Mouse (Mus musculus): Measurements from ENCODE around the gene Minpp1.

DNA sequence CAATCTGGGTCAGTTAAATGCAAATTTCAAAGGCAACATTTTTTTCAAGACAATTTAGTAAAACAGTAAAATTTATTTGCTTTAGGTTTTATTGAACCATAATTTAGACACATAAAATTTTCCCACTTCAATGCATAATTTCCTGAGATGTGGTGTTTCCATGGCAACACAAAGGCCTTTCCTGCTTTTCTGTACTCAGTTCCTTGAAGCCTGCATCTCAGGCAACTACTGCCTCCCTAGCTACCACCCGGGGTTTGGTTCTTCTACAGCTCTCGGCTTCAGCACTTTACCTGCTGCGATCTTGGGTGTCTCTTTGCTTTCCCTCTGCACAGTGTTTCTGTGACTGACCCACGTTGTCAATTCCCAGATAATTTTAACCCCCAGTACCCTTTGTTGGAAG is 33.3 kb upstream of the Minpp1 start:
- TF ChIP-seq POLR2A (IDR thresholded peaks at IDR 0.05; ENCODE audit: insufficient read length, low read depth): no peak
- no peak for TF ChIP-seq TCF12 (IDR thresholded peaks at IDR 0.05; ENCODE audit: insufficient read depth, poor library complexity, severe bottlenecking)
- TF ChIP-seq MYOD1 (IDR thresholded peaks at IDR 0.05; ENCODE audit: control insufficient read depth in 1 of 3, insufficient read length in 2 of 3, low read depth in 2 of 3): no peak
- no peak for TF ChIP-seq USF1 (IDR thresholded peaks at IDR 0.05; ENCODE audit: low read depth)
- TF ChIP-seq CEBPB (IDR thresholded peaks at IDR 0.05; ENCODE audit: insufficient read depth, poor library complexity, severe bottlenecking): no peak
- TF ChIP-seq TCF3 (IDR thresholded peaks at IDR 0.05; ENCODE audit: insufficient read length, low read depth): no peak
- TF ChIP-seq MAX (IDR thresholded peaks at IDR 0.05; ENCODE audit: low read depth): no peak
- TF ChIP-seq POLR2AphosphoS2 (IDR thresholded peaks at IDR 0.05; ENCODE audit: insufficient read length, low read depth): no peak

Data from myocyte (in vitro differentiated cells).